Mouse (Mus musculus) midbrain, embryonic 11.5 days (tissue): ENCODE measurements around the gene Rpl19. TPM values are rescaled to one million over a fixed set of nuclear protein-coding genes. Genes with fewer than 3 reads are reported as not detected.

Experiments used
- ATAC-seq: fragments of 200-750 bp; cut with Nextera tagmentation; 2 replicates; pipeline ENCODE4 v1.8.0; 2017; ENCODE audit warnings: moderate TSS enrichment, moderate library complexity; ENCODE audit not compliant: low FRiP score
- DNase-seq: peaks from one replicate; pipeline ENCODE4 v3.0.0; 2015; ENCODE audit warnings: low spot score; ENCODE audit errors: missing footprints
- H3K27ac ChIP-seq: fragments of 300-500 bp; sonication (generic); 2 replicates; pipeline ENCODE4 v1.5.1; 2014; ENCODE audit warnings: low read depth, low read length
- H3K27me3 ChIP-seq: fragments of 300-500 bp; sonication (generic); 2 replicates; pipeline ENCODE4 v1.6.1; 2014; ENCODE audit warnings: mild to moderate bottlenecking, low read length, moderate library complexity, mixed read lengths; ENCODE audit not compliant: control insufficient read depth, insufficient read depth
- H3K36me3 ChIP-seq: fragments of 300-500 bp; sonication (generic); 2 replicates; pipeline ENCODE4 v1.6.1; 2014; ENCODE audit warnings: mild to moderate bottlenecking, low read length, moderate library complexity, mixed read lengths; ENCODE audit not compliant: control insufficient read depth, insufficient read depth
- H3K4me1 ChIP-seq: fragments of 300-500 bp; sonication (generic); 2 replicates; pipeline ENCODE4 v1.6.1; 2014; ENCODE audit warnings: low read length; ENCODE audit not compliant: control insufficient read depth, insufficient read depth
- H3K4me2 ChIP-seq: fragments of 300-500 bp; sonication (generic); 2 replicates; pipeline ENCODE4 v1.6.1; 2014; ENCODE audit warnings: mild to moderate bottlenecking, moderate library complexity
- H3K4me3 ChIP-seq: fragments of 300-500 bp; sonication (generic); 2 replicates; pipeline ENCODE4 v1.5.1; 2014; ENCODE audit warnings: low read depth, low read length
- H3K9ac ChIP-seq: fragments of 300-500 bp; sonication (generic); 2 replicates; pipeline ENCODE4 v1.6.1; 2014; ENCODE audit warnings: low read length
- H3K9me3 ChIP-seq: fragments of 300-500 bp; sonication (generic); 2 replicates; pipeline ENCODE4 v1.6.1; 2016; ENCODE audit warnings: low read length; ENCODE audit not compliant: control insufficient read depth
- WGBS: fragments of 180-500 bp; shearing (Covaris S2); extraction: QIAGEN DNeasy Blood & Tissue Kit; methylation state at CpG from one replicate; pipeline ENCODE4 v1.1.7; 2014; 5-methylcytosine and 5-hydroxymethylcytosine counted together
- polyA plus RNA-seq: library from polyadenylated mRNA; unstranded; fragments of >200 nt; fragmentation: Nextera tagmentation; extraction: Ambion mirVana; gene quantifications from 2 replicates; pipeline ENCODE4 v1.2.1, GENCODE M21; 2014

Rpl19 gene
- polyA plus RNA-seq, 1 experiment from 2014 or later = 991 TPM

GRCm38 (mm10) chr11:98024516-98024915 is 2.0 kb upstream of the Rpl19 start:
- H3K27ac ChIP-seq = no peak overlapping the region
- no peaks in the 10 kb centered on the region for H3K27me3 ChIP-seq
- H3K4me1 ChIP-seq = peaks cover 39% of the 10 kb centered on the region
- ATAC-seq (no peak), DNase-seq (no peak)
- H3K36me3 ChIP-seq = peaks cover 10% of the 10 kb centered on the region
- H3K9me3 ChIP-seq = no peaks in the 10 kb centered on the region
- H3K9ac ChIP-seq = no peak overlapping the region
- WGBS = 91% methylated on average over 3 of the region's 3 CpGs
- no peak overlapping the region for H3K4me3 ChIP-seq
- no peak overlapping the region for H3K4me2 ChIP-seq

- Histone ChIP-seq H3K9me3 (no peaks in the 10 kb centered on the region), H3K27me3 (no peaks in the 10 kb centered on the region), H3K4me2 (peak overlapping the region; percentile 80), H3K4me3 (peak overlapping the region; percentile 100), H3K9ac (peak overlapping the region; percentile 99), H3K36me3 (peaks cover 16% of the 10 kb centered on the region), H3K4me1 (peaks cover 27% of the 10 kb centered on the region), H3K27ac (peak overlapping the region; percentile 93)
- ATAC-seq (no peak), DNase-seq (no peak)
- 5% methylated on average over 15 of the region's 15 CpGs for WGBS
These were observed 301 bp upstream of the Rpl19 start for GRCm38 (mm10) chr11:98026248-98026569.

GRCm38 (mm10) chr11:98027297-98027688 is 783 bp downstream of the Rpl19 start:
- ATAC-seq (no peak), DNase-seq (no peak)
- WGBS = under 1% methylated on average over 18 of the region's 18 CpGs
- peaks cover 18% of the 10 kb centered on the region for H3K4me1 ChIP-seq
- H3K4me3 ChIP-seq = peak overlapping the region; percentile 100
- peaks cover 16% of the 10 kb centered on the region for H3K36me3 ChIP-seq
- peak overlapping the region; percentile 93 for H3K27ac ChIP-seq
- peak overlapping the region; percentile 99 for H3K9ac ChIP-seq
- H3K27me3 ChIP-seq = no peaks in the 10 kb centered on the region
- H3K4me2 ChIP-seq = peak overlapping the region; percentile 80
- H3K9me3 ChIP-seq = no peaks in the 10 kb centered on the region

- 29% methylated on average over 7 of the region's 7 CpGs for WGBS
- DNase-seq = no peak
- Histone ChIP-seq H3K4me1 (peaks cover 18% of the 10 kb centered on the region), H3K4me2 (peak overlapping the region; percentile 80), H3K9ac (peak overlapping the region; percentile 99), H3K4me3 (peak overlapping the region; percentile 100), H3K27ac (no peak overlapping the region), H3K27me3 (no peaks in the 10 kb centered on the region), H3K36me3 (peaks cover 16% of the 10 kb centered on the region), H3K9me3 (no peaks in the 10 kb centered on the region)
- no peak for ATAC-seq
These were observed 1.3 kb downstream of the Rpl19 start for GRCm38 (mm10) chr11:98027785-98028184.

- peaks cover 16% of the 10 kb centered on the region for H3K36me3 ChIP-seq
- WGBS = 51% methylated on average over 5 of the region's 5 CpGs
These were observed 4.4 kb downstream of the Rpl19 start for GRCm38 (mm10) chr11:98030701-98031442.

GRCm38 (mm10) chr11:98031443-98031770 is 4.9 kb downstream of the Rpl19 start:
- no peak for ATAC-seq
- H3K4me1 ChIP-seq = peaks cover 18% of the 10 kb centered on the region
- 9% methylated on average over 5 of the region's 5 CpGs for WGBS
- H3K27ac ChIP-seq = no peak overlapping the region
- peaks cover 16% of the 10 kb centered on the region for H3K36me3 ChIP-seq
- no peak overlapping the region for H3K4me2 ChIP-seq
- peaks cover 3% of the 10 kb centered on the region for H3K27me3 ChIP-seq
- no peak overlapping the region for H3K4me3 ChIP-seq
- peak; percentile 99 for DNase-seq
- no peak overlapping the region for H3K9ac ChIP-seq
- H3K9me3 ChIP-seq = no peaks in the 10 kb centered on the region

More at GRCm38 (mm10) chr11:98030701-98031442, 4.4 kb downstream of the Rpl19 start:
- no peaks in the 10 kb centered on the region for H3K27me3 ChIP-seq
- ATAC-seq (no peak), DNase-seq (no peak)
- no peak overlapping the region for H3K4me3 ChIP-seq
- H3K4me1 ChIP-seq = peaks cover 18% of the 10 kb centered on the region
- no peaks in the 10 kb centered on the region for H3K9me3 ChIP-seq
- H3K9ac ChIP-seq = no peak overlapping the region
- H3K4me2 ChIP-seq = no peak overlapping the region
- H3K27ac ChIP-seq = no peak overlapping the region

- peaks cover 9% of the 10 kb centered on the region for H3K36me3 ChIP-seq
- no peak overlapping the region for H3K9ac ChIP-seq
- no peaks in the 10 kb centered on the region for H3K9me3 ChIP-seq
- ATAC-seq = no peak
- DNase-seq = no peak
- WGBS = 88% methylated on average over 5 of the region's 5 CpGs
- H3K4me3 ChIP-seq = no peak overlapping the region
- H3K27me3 ChIP-seq = peaks cover 10% of the 10 kb centered on the region
- H3K4me2 ChIP-seq = no peak overlapping the region
- H3K4me1 ChIP-seq = peaks cover 12% of the 10 kb centered on the region
- H3K27ac ChIP-seq = no peak overlapping the region
These were observed 7.6 kb downstream of the Rpl19 start for GRCm38 (mm10) chr11:98034061-98034460.

- ATAC-seq (peak; percentile 47; the same call in 1 of the 2 replicates), DNase-seq (peak; percentile 90)
- no peaks in the 10 kb centered on the region for H3K9me3 ChIP-seq
- H3K27me3 ChIP-seq = peaks cover 10% of the 10 kb centered on the region
- peak overlapping the region; percentile 25; the same call in 1 of the 2 replicates for H3K9ac ChIP-seq
- 21% methylated on average over 4 of the region's 4 CpGs for WGBS
- H3K36me3 ChIP-seq = peaks cover 4% of the 10 kb centered on the region; the same call in 1 of the 2 replicates
- H3K4me2 ChIP-seq = no peak overlapping the region
- H3K4me1 ChIP-seq = peaks cover 12% of the 10 kb centered on the region
- no peak overlapping the region for H3K4me3 ChIP-seq
- H3K27ac ChIP-seq = peak overlapping the region; percentile 31; the same call in 1 of the 2 replicates
These were observed 8.3 kb downstream of the Rpl19 start for GRCm38 (mm10) chr11:98034840-98035239.

- Histone ChIP-seq H3K27me3 (peaks cover 10% of the 10 kb centered on the region), H3K27ac (no peak overlapping the region), H3K36me3 (no peaks in the 10 kb centered on the region), H3K4me3 (peak overlapping the region; percentile 32), H3K4me1 (peaks cover 12% of the 10 kb centered on the region), H3K4me2 (peak overlapping the region; percentile 70), H3K9ac (peak overlapping the region; percentile 50), H3K9me3 (no peaks in the 10 kb centered on the region)
- DNase-seq (peak; percentile 94), ATAC-seq (peak; percentile 79)
- under 1% methylated on average over 21 of the region's 27 CpGs for WGBS
These were observed 9.5 kb downstream of the Rpl19 start for GRCm38 (mm10) chr11:98035977-98036377.
